Mouse (Mus musculus) spleen, embryonic (tissue): ENCODE measurements around the gene Clec4a1.

Source experiments
- CTCF ChIA-PET: fragments of 350-600 bp; sonication (Branson Sonifier 250); formaldehyde crosslinking; loops from one replicate; lab custom pipeline; 2022; lab: Charles Lee

Clec4a1 gene

GRCm38 (mm10) chr6:122921451-122921850 is at the start of gene Clec4a1:
Gene Clec4a1 (plus strand): TSS chr6:122921848.
- CTCF ChIA-PET, result interaction anchor here (0.5 to 0.6 kb wide), 2 partner anchors 29 to 394 kb away, joined by 4 to 5 read pairs; no protein-coding TSS in a partner anchor

GRCm38 (mm10) chr6:122872800-122873199 is 48.8 kb upstream of the Clec4a1 start:
- CTCF ChIA-PET, result no interaction called here

GRCm38 (mm10) chr6:122873871-122874719 is 47.6 kb upstream of the Clec4a1 start, which contains the start of gene Necap1:
Gene Necap1 (plus strand): TSS chr6:122874474.
- CTCF ChIA-PET, result interaction anchor here (0.6 to 0.7 kb wide), 2 partner anchors 375 to 1763 kb away, joined by 3 to 7 read pairs; no protein-coding TSS in a partner anchor

- CTCF ChIA-PET, result interaction anchor here (0.6 kb wide), 4 partner anchors 44 to 1763 kb away, joined by 3 to 6 read pairs (median 4); no protein-coding TSS in a partner anchor
Measured at GRCm38 (mm10) chr6:122874720-122875389, 46.8 kb upstream of the Clec4a1 start.

GRCm38 (mm10) chr6:122879141-122879735 is 42.4 kb upstream of the Clec4a1 start:
- CTCF ChIA-PET, result interaction anchor here (0.5 to 0.9 kb wide), 2 partner anchors 8 to 62 kb away, joined by 3 to 5 read pairs; no protein-coding TSS in a partner anchor

GRCm38 (mm10) chr6:122879781-122880505 is 41.7 kb upstream of the Clec4a1 start:
- CTCF ChIA-PET, result no interaction called here

- CTCF ChIA-PET, result no interaction called here
Measured at GRCm38 (mm10) chr6:122881287-122881686, 40.4 kb upstream of the Clec4a1 start.

GRCm38 (mm10) chr6:122883603-122884002 is 38.0 kb upstream of the Clec4a1 start:
- CTCF ChIA-PET, result no interaction called here

GRCm38 (mm10) chr6:122889599-122889998 is 32.0 kb upstream of the Clec4a1 start:
- CTCF ChIA-PET, result no interaction called here

GRCm38 (mm10) chr6:122892442-122893049 is 29.1 kb upstream of the Clec4a1 start:
- CTCF ChIA-PET, result interaction anchor here (0.7 to 1.2 kb wide), 4 partner anchors 10 to 113 kb away, joined by 4 to 14 read pairs (median 6); partner anchors contain the start of gene Clec4a1

GRCm38 (mm10) chr6:122919922-122920321 is 1.7 kb upstream of the Clec4a1 start:
- CTCF ChIA-PET, result no interaction called here

- CTCF ChIA-PET, result no interaction called here
Measured at GRCm38 (mm10) chr6:122934845-122935244, 13.2 kb downstream of the Clec4a1 start.

GRCm38 (mm10) chr6:122939618-122940017 is 18.0 kb downstream of the Clec4a1 start:
- CTCF ChIA-PET, result no interaction called here

GRCm38 (mm10) chr6:122946760-122947159 is 25.1 kb downstream of the Clec4a1 start:
- CTCF ChIA-PET, result no interaction called here

- CTCF ChIA-PET, result no interaction called here
Measured at GRCm38 (mm10) chr6:122952401-122952800, 30.8 kb downstream of the Clec4a1 start, which contains the start of gene Clec4a3. Gene Clec4a3 (plus strand): TSS chr6:122952515.

- CTCF ChIA-PET, result no interaction called here
Measured at GRCm38 (mm10) chr6:122964562-122964961, 42.9 kb downstream of the Clec4a1 start.

- CTCF ChIA-PET, result no interaction called here
Measured at GRCm38 (mm10) chr6:122969048-122969447, 47.4 kb downstream of the Clec4a1 start.
